Mouse (Mus musculus): ENCODE measurements around the gene Wbp4.

GRCm38 (mm10) chr14:79486617-79486992, 5.3 kb upstream of the Wbp4 start:
- no peak for TF ChIP-seq EP300 (IDR thresholded peaks at IDR 0.05; ENCODE audit: low read depth)
- no peak for TF ChIP-seq CTCF (IDR thresholded peaks at IDR 0.05; ENCODE audit: low read depth)
